Mouse (Mus musculus) intestine, embryonic 16.5 days (tissue): ENCODE data around the gene Nlrx1. TPM values are rescaled to one million over a fixed set of nuclear protein-coding genes. Genes with fewer than 3 reads are reported as not detected.

Experiments used
- ATAC-seq: fragments of 200-750 bp; cut with Nextera tagmentation; 2 replicates; pipeline ENCODE4 v1.8.0; 2017; ENCODE audit warnings: moderate TSS enrichment, moderate library complexity
- H3K27ac ChIP-seq: fragments of 300-500 bp; sonication (generic); 2 replicates; pipeline ENCODE4 v1.5.1; 2014; ENCODE audit warnings: mild to moderate bottlenecking, low read length
- H3K27me3 ChIP-seq: fragments of 300-500 bp; sonication (generic); replicated peaks from 2 replicates; pipeline ENCODE4 v1.6.1; 2014; ENCODE audit warnings: low read length, control low read depth, mixed read lengths; ENCODE audit not compliant: control insufficient read depth, insufficient read depth
- H3K36me3 ChIP-seq: fragments of 300-500 bp; sonication (generic); 2 replicates; pipeline ENCODE4 v1.6.1; 2014; ENCODE audit warnings: low read length, control low read depth; ENCODE audit not compliant: control insufficient read depth, insufficient read depth
- H3K4me1 ChIP-seq: fragments of 300-500 bp; sonication (generic); 2 replicates; pipeline ENCODE4 v1.6.1; 2014; ENCODE audit warnings: low read length, control low read depth, mixed read lengths; ENCODE audit not compliant: control insufficient read depth, insufficient read depth
- H3K4me2 ChIP-seq: fragments of 300-500 bp; sonication (generic); 2 replicates; pipeline ENCODE4 v1.6.1; 2014; ENCODE audit warnings: low read depth, low read length, control low read depth
- H3K4me3 ChIP-seq: fragments of 300-500 bp; sonication (generic); 2 replicates; pipeline ENCODE4 v1.5.1; 2014; ENCODE audit warnings: mild to moderate bottlenecking, low read length
- H3K9ac ChIP-seq: fragments of 300-500 bp; sonication (generic); 2 replicates; pipeline ENCODE4 v1.6.1; 2014; ENCODE audit warnings: low read depth, low read length
- H3K9me3 ChIP-seq: fragments of 300-500 bp; sonication (generic); 2 replicates; pipeline ENCODE4 v1.6.1; 2016; ENCODE audit warnings: low read length, control low read depth; ENCODE audit not compliant: control insufficient read depth
- WGBS: fragments of 180-500 bp; shearing (Covaris S2); extraction: QIAGEN DNeasy Blood & Tissue Kit; methylation state at CpG from one replicate; pipeline ENCODE4 v1.1.7; 2014; 5-methylcytosine and 5-hydroxymethylcytosine counted together
- polyA plus RNA-seq: library from polyadenylated mRNA; unstranded; fragments of >200 nt; fragmentation: Nextera tagmentation; extraction: Ambion mirVana; gene quantifications from 2 replicates; pipeline ENCODE4 v1.2.1, GENCODE M21; 2015

Nlrx1 gene
- polyA plus RNA-seq, 1 experiment from 2014 or later, result 5.5 TPM

- Histone ChIP-seq H3K27ac (peak overlapping the region; percentile 93), H3K36me3 (no peaks in the 10 kb centered on the region)
- WGBS, result under 1% methylated on average over 40 of the region's 40 CpGs
These were observed 35.2 kb downstream of the Nlrx1 start for GRCm38 (mm10) chr9:44233021-44233801.

GRCm38 (mm10) chr9:44231609-44232008, 36.8 kb downstream of the Nlrx1 start:
- Histone ChIP-seq H3K4me2 (peak overlapping the region; percentile 57), H3K4me3 (no peak overlapping the region), H3K27ac (no peak overlapping the region), H3K9me3 (no peaks in the 10 kb centered on the region), H3K36me3 (no peaks in the 10 kb centered on the region), H3K9ac (no peak overlapping the region), H3K4me1 (peaks cover 20% of the 10 kb centered on the region), H3K27me3 (no peaks in the 10 kb centered on the region)
- ATAC-seq, result no peak

More at GRCm38 (mm10) chr9:44233021-44233801, 35.2 kb downstream of the Nlrx1 start:
- H3K9me3 ChIP-seq, result no peaks in the 10 kb centered on the region
- H3K4me3 ChIP-seq, result peak overlapping the region; percentile 91
- peak overlapping the region; percentile 57 for H3K4me2 ChIP-seq
- H3K9ac ChIP-seq, result peak overlapping the region; percentile 95
- peak; percentile 77 for ATAC-seq
- H3K4me1 ChIP-seq, result peaks cover 20% of the 10 kb centered on the region
- no peaks in the 10 kb centered on the region for H3K27me3 ChIP-seq

- H3K27ac ChIP-seq, result no peak overlapping the region
- H3K4me2 ChIP-seq, result no peak overlapping the region
- no peak for ATAC-seq
- 47% methylated on average over 6 of the region's 6 CpGs for WGBS
- no peak overlapping the region for H3K4me3 ChIP-seq
- no peak overlapping the region; the same call in 1 of the 2 replicates for H3K9ac ChIP-seq
- H3K9me3 ChIP-seq, result no peaks in the 10 kb centered on the region
- H3K27me3 ChIP-seq, result no peaks in the 10 kb centered on the region
- H3K36me3 ChIP-seq, result no peaks in the 10 kb centered on the region
- peaks cover 16% of the 10 kb centered on the region for H3K4me1 ChIP-seq
These were observed 42.4 kb downstream of the Nlrx1 start for GRCm38 (mm10) chr9:44225993-44226392.

GRCm38 (mm10) chr9:44213538-44213937, 54.9 kb downstream of the Nlrx1 start:
- Histone ChIP-seq H3K9ac (no peak overlapping the region), H3K4me2 (no peak overlapping the region), H3K9me3 (no peaks in the 10 kb centered on the region), H3K36me3 (no peaks in the 10 kb centered on the region), H3K4me3 (no peak overlapping the region), H3K4me1 (peaks cover 3% of the 10 kb centered on the region; the same call in 1 of the 2 replicates), H3K27me3 (no peaks in the 10 kb centered on the region), H3K27ac (no peak overlapping the region)
- 94% methylated on average over 14 of the region's 14 CpGs for WGBS
- ATAC-seq, result no peak

GRCm38 (mm10) chr9:44212406-44212805, 56.0 kb downstream of the Nlrx1 start:
- Histone ChIP-seq H3K27ac (no peak overlapping the region), H3K36me3 (no peaks in the 10 kb centered on the region), H3K9ac (no peak overlapping the region), H3K4me2 (no peak overlapping the region), H3K9me3 (no peaks in the 10 kb centered on the region), H3K27me3 (no peaks in the 10 kb centered on the region), H3K4me3 (no peak overlapping the region), H3K4me1 (peaks cover 6% of the 10 kb centered on the region; the same call in 1 of the 2 replicates)
- no peak for ATAC-seq
- 89% methylated on average over 4 of the region's 4 CpGs for WGBS

GRCm38 (mm10) chr9:44209416-44209815, 59.0 kb downstream of the Nlrx1 start:
- ATAC-seq, result peak; percentile 97
- no peak overlapping the region for H3K4me3 ChIP-seq
- 68% methylated on average over 4 of the region's 4 CpGs for WGBS
- H3K9me3 ChIP-seq, result no peaks in the 10 kb centered on the region
- no peaks in the 10 kb centered on the region for H3K27me3 ChIP-seq
- H3K36me3 ChIP-seq, result no peaks in the 10 kb centered on the region
- H3K4me1 ChIP-seq, result peaks cover 8% of the 10 kb centered on the region; the same call in 1 of the 2 replicates
- H3K9ac ChIP-seq, result no peak overlapping the region
- no peak overlapping the region for H3K4me2 ChIP-seq
- peak overlapping the region; percentile 47 for H3K27ac ChIP-seq

GRCm38 (mm10) chr9:44207840-44208239, 60.6 kb downstream of the Nlrx1 start:
- no peaks in the 10 kb centered on the region for H3K36me3 ChIP-seq
- 89% methylated on average over 2 of the region's 2 CpGs for WGBS
- H3K27ac ChIP-seq, result no peak overlapping the region
- no peak overlapping the region for H3K9ac ChIP-seq
- H3K4me2 ChIP-seq, result no peak overlapping the region
- no peaks in the 10 kb centered on the region for H3K27me3 ChIP-seq
- H3K4me1 ChIP-seq, result peaks cover 8% of the 10 kb centered on the region; the same call in 1 of the 2 replicates
- no peak overlapping the region for H3K4me3 ChIP-seq
- H3K9me3 ChIP-seq, result no peaks in the 10 kb centered on the region
- no peak for ATAC-seq

Other genes starting within 250 kb of the Nlrx1 start
- gene Thy1, start 225.2 kb downstream of the Nlrx1 start, polyA plus RNA-seq, result 1.8 TPM in 2 replicates
- gene Usp2, start 201.6 kb downstream of the Nlrx1 start, polyA plus RNA-seq, result 13.2 and 15.6 TPM in 2 replicates
- gene Mfrp, start 166.9 kb downstream of the Nlrx1 start, polyA plus RNA-seq, result 0.18 and 0.24 TPM in 2 replicates
- 2.7 and 3.0 TPM in 2 replicates for gene C1qtnf5, start 161.4 kb downstream of the Nlrx1 start, polyA plus RNA-seq
- 0.05 and 0.12 TPM in 2 replicates for gene Gm49380, start 155.1 kb downstream of the Nlrx1 start, polyA plus RNA-seq
- 45.4 and 48.1 TPM in 2 replicates for gene Rnf26, start 155.1 kb downstream of the Nlrx1 start, polyA plus RNA-seq
- gene Mcam, start 134.1 kb downstream of the Nlrx1 start, polyA plus RNA-seq, result 42.9 and 45.1 TPM in 2 replicates
- gene Cbl, start 34.5 kb downstream of the Nlrx1 start, polyA plus RNA-seq, result 10.9 and 11.2 TPM in 2 replicates
- gene Ccdc153, start 27.9 kb downstream of the Nlrx1 start, polyA plus RNA-seq, result not detected in 2 replicates
- 22.2 and 28.5 TPM in 2 replicates for gene Pdzd3, start 17.1 kb downstream of the Nlrx1 start, polyA plus RNA-seq
- 2.6 and 3.0 TPM in 2 replicates for gene Abcg4, start 20.0 kb upstream of the Nlrx1 start, polyA plus RNA-seq
- gene Hinfp, start 37.1 kb upstream of the Nlrx1 start, polyA plus RNA-seq, result 17.8 and 19.4 TPM in 2 replicates
- 15.3 and 16.5 TPM in 2 replicates for gene C2cd2l, start 51.7 kb upstream of the Nlrx1 start, polyA plus RNA-seq
- 39.3 and 42.7 TPM in 2 replicates for gene Dpagt1, start 57.4 kb upstream of the Nlrx1 start, polyA plus RNA-seq
- 268 and 278 TPM in 2 replicates for gene H2afx, start 66.1 kb upstream of the Nlrx1 start, polyA plus RNA-seq
- gene Hmbs, start 75.6 kb upstream of the Nlrx1 start, polyA plus RNA-seq, result 134 and 155 TPM in 2 replicates
- gene Vps11, start 93.1 kb upstream of the Nlrx1 start, polyA plus RNA-seq, result 37.1 and 40.2 TPM in 2 replicates
- gene Hyou1, start 110.9 kb upstream of the Nlrx1 start, polyA plus RNA-seq, result 36.5 and 41.2 TPM in 2 replicates
- 87.2 and 101 TPM in 2 replicates for gene Slc37a4, start 128.3 kb upstream of the Nlrx1 start, polyA plus RNA-seq
- gene Rps25, start 138.5 kb upstream of the Nlrx1 start, polyA plus RNA-seq, result 1,622 and 1,645 TPM in 2 replicates
- 110 and 122 TPM in 2 replicates for gene Trappc4, start 139.0 kb upstream of the Nlrx1 start, polyA plus RNA-seq
- gene Ccdc84, start 150.0 kb upstream of the Nlrx1 start, polyA plus RNA-seq, result 23.3 and 25.9 TPM in 2 replicates
- gene Foxr1, start 172.5 kb upstream of the Nlrx1 start, polyA plus RNA-seq, result not detected in 2 replicates
- gene Upk2, start 186.4 kb upstream of the Nlrx1 start, polyA plus RNA-seq, result 0.61 and 0.80 TPM in 2 replicates
- 5.1 and 5.9 TPM in 2 replicates for gene Bcl9l, start 214.2 kb upstream of the Nlrx1 start, polyA plus RNA-seq